Mouse (Mus musculus) stomach, postnatal 0 days (tissue): Measurements from ENCODE around the gene Rrbp1. TPM values are rescaled to one million over a fixed set of nuclear protein-coding genes. Genes with fewer than 3 reads are reported as not detected.
A peak's percentile ranks its signal among the peaks of the same experiment; 100 is the strongest.

Source experiments
- ATAC-seq: fragments of 200-750 bp; cut with Nextera tagmentation; 2 replicates; pipeline ENCODE4 v1.8.0; 2017; ENCODE audit not compliant: low FRiP score, low TSS enrichment
- DNase-seq: peaks from one replicate; pipeline ENCODE4 v3.0.0-alpha.2; 2016; ENCODE audit warnings: low spot score
- H3K27ac ChIP-seq: fragments of 300-500 bp; sonication (generic); replicated peaks from 2 replicates; pipeline ENCODE4 v1.5.1; 2014; ENCODE audit warnings: mild to moderate bottlenecking, control low read depth
- H3K27me3 ChIP-seq: fragments of 300-500 bp; sonication (generic); 2 replicates; pipeline ENCODE4 v1.6.1; 2014; ENCODE audit warnings: low read length; ENCODE audit not compliant: control insufficient read depth, insufficient read depth
- H3K36me3 ChIP-seq: fragments of 300-500 bp; sonication (generic); 2 replicates; pipeline ENCODE4 v1.6.1; 2014; ENCODE audit warnings: low read length, mixed read lengths; ENCODE audit not compliant: control insufficient read depth, insufficient read depth
- H3K4me1 ChIP-seq: fragments of 300-500 bp; sonication (generic); replicated peaks from 2 replicates; pipeline ENCODE4 v1.6.1; 2014; ENCODE audit warnings: antibody characterized with exemption; ENCODE audit not compliant: control insufficient read depth, insufficient read depth
- H3K4me2 ChIP-seq: fragments of 300-500 bp; sonication (generic); replicated peaks from 2 replicates; pipeline ENCODE4 v1.6.1; 2014; ENCODE audit warnings: low read depth, mild to moderate bottlenecking, control low read depth, moderate library complexity
- H3K4me3 ChIP-seq: fragments of 300-500 bp; sonication (generic); 2 replicates; pipeline ENCODE4 v1.5.1; 2014; ENCODE audit warnings: low read depth, low read length, control low read depth
- H3K9ac ChIP-seq: fragments of 300-500 bp; sonication (generic); 2 replicates; pipeline ENCODE4 v1.6.1; 2014; ENCODE audit warnings: mild to moderate bottlenecking, low read length, control low read depth, mixed read lengths
- H3K9me3 ChIP-seq: fragments of 300-500 bp; sonication (generic); 2 replicates; pipeline ENCODE4 v1.6.1; 2016; ENCODE audit warnings: low read length; ENCODE audit not compliant: control insufficient read depth
- CTCF ChIP-seq: IDR thresholded peaks from 2 replicates; pipeline ENCODE4 v1.5.1; 2016; ENCODE audit warnings: antibody characterized with exemption, low read depth, mild to moderate bottlenecking, moderate library complexity
- EP300 ChIP-seq: optimal IDR thresholded peaks from 2 replicates; pipeline ENCODE3; 2016; ENCODE audit warnings: antibody characterized with exemption
- WGBS: fragments of 180-500 bp; shearing (Covaris S2); extraction: QIAGEN DNeasy Blood & Tissue Kit; methylation state at CpG from one replicate; pipeline ENCODE4 v1.1.7; 2014; 5-methylcytosine and 5-hydroxymethylcytosine counted together
- polyA plus RNA-seq: library from polyadenylated mRNA; unstranded; fragments of >200 nt; fragmentation: Nextera tagmentation; extraction: Ambion mirVana; gene quantifications from 2 replicates; pipeline ENCODE4 v1.2.1, GENCODE M21; 2015

The Rrbp1 gene
- polyA plus RNA-seq, 1 experiment from 2014 or later = 69.0 TPM

DNA sequence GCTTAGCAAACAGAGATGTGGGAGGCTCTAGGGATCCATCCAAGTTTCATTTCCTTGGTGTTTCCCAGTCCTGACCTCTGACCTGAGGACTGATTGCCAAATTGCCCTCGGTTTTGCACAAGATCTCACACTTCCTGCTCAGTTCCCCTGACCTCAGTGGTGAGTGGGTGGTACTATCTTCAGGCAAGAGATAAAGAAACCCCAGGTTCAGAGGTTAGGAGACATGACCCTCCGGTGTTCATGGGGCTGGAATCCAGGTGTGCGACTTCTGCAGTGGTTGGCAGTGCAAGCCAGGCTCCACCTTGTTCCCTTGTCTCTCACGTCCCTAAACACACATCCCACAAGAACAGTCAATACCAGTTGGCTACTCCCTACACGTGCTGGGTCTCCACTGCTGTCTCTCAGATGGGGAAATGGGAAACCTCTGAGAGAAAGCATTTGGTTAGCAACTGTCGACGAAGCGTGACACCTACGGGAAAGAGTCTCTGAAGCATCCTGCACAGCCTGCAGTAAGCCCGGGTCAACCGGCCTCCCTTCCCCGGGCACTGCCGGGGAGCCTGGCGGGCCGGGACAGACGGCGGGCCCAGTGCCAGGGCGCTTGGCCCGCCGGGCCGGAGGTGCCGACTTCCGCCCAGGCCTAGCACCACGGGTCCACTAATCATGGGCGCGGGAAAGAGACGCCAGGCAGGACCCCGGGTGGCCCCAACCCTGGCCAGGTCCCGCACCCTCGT is 1.3 kb downstream of the Rrbp1 start:
- Histone ChIP-seq H3K36me3 (no peaks in the 10 kb centered on the region), H3K9ac (peak overlapping the region; percentile 99), H3K4me3 (peak overlapping the region; percentile 95), H3K9me3 (no peaks in the 10 kb centered on the region), H3K4me1 (peaks cover 7% of the 10 kb centered on the region; the same call in 1 of the 2 replicates), H3K27me3 (no peaks in the 10 kb centered on the region), H3K27ac (peak overlapping the region; percentile 99), H3K4me2 (peak overlapping the region; percentile 82)
- ATAC-seq (peak; percentile 58), DNase-seq (no peak)
- 1% methylated on average over 29 of the region's 30 CpGs for WGBS
- TF ChIP-seq CTCF (no peak), EP300 (no peak)

DNA sequence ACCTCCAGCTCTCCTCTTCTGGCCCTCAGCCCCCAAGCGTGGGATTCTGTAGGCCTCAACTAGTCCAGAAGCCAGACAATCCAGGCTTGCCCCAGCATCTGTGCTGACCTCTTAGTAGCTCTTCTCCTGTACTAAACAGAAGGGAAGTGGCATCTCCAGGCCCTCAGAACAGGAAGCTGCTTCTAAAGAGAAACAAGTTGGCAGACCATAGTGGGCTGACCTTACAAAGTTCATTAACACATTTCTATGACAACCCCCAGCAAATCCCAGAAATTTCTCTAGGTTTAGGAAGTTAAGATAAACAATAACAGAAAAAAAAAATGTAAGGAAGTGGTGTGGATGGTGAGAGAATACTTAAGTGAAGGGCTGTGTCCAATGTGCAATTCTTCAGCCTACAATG is 2.0 kb downstream of the Rrbp1 start:
- H3K27ac ChIP-seq = peak overlapping the region; percentile 19; the same call in 1 of the 2 replicates
- TF ChIP-seq CTCF (no peak), EP300 (no peak)
- no peaks in the 10 kb centered on the region for H3K36me3 ChIP-seq
- peaks cover 7% of the 10 kb centered on the region; the same call in 1 of the 2 replicates for H3K4me1 ChIP-seq
- no peaks in the 10 kb centered on the region for H3K27me3 ChIP-seq
- peak overlapping the region; percentile 82 for H3K4me2 ChIP-seq
- H3K9ac ChIP-seq = no peak overlapping the region
- no peaks in the 10 kb centered on the region for H3K9me3 ChIP-seq
- DNase-seq (no peak), ATAC-seq (no peak)
- WGBS = 53% methylated on average over 1 of the region's 1 CpGs
- H3K4me3 ChIP-seq = peak overlapping the region; percentile 95

GRCm38 (mm10) chr2:144007211-144007610 is 3.9 kb downstream of the Rrbp1 start:
- TF ChIP-seq EP300 = no peak
- no peak for TF ChIP-seq CTCF
- Histone ChIP-seq H3K36me3 (no peaks in the 10 kb centered on the region), H3K9ac (no peak overlapping the region), H3K4me1 (peaks cover 13% of the 10 kb centered on the region; the same call in 1 of the 2 replicates), H3K27me3 (no peaks in the 10 kb centered on the region), H3K27ac (0 out of 2 replicates have a peak overlapping the region, but pooled peaks have one; percentile 14), H3K4me3 (no peak overlapping the region), H3K4me2 (no peak overlapping the region; the same call in 1 of the 2 replicates), H3K9me3 (no peaks in the 10 kb centered on the region)
- 62% methylated on average over 4 of the region's 4 CpGs for WGBS
- no peak for DNase-seq
- no peak for ATAC-seq

DNA sequence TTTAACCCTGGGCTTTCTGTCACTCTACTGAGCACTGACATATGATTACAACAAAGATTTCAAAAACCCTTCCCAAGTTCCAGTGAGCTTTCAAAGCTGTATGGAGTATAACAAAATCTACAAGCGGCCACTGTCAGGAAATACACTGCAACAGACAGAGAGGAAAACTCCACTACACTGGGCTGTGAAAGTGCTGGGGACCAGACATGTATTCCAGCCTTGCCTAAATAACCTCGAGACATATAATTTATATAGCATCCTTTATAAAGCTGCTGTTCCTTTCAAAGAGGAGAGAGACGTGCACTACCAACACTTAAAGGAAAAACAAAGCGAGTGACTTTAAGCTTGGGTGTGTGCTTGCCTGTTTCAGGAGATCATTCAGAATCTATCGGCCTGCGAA is 4.4 kb downstream of the Rrbp1 start:
- no peak for ATAC-seq
- 45% methylated on average over 6 of the region's 6 CpGs for WGBS
- H3K4me2 ChIP-seq = no peak overlapping the region; the same call in 1 of the 2 replicates
- TF ChIP-seq EP300 (no peak), CTCF (no peak)
- DNase-seq = no peak
- H3K4me1 ChIP-seq = peaks cover 13% of the 10 kb centered on the region; the same call in 1 of the 2 replicates
- no peak overlapping the region for H3K27ac ChIP-seq
- H3K4me3 ChIP-seq = no peak overlapping the region
- H3K36me3 ChIP-seq = no peaks in the 10 kb centered on the region
- no peak overlapping the region for H3K9ac ChIP-seq
- no peaks in the 10 kb centered on the region for H3K27me3 ChIP-seq
- no peaks in the 10 kb centered on the region for H3K9me3 ChIP-seq

DNA sequence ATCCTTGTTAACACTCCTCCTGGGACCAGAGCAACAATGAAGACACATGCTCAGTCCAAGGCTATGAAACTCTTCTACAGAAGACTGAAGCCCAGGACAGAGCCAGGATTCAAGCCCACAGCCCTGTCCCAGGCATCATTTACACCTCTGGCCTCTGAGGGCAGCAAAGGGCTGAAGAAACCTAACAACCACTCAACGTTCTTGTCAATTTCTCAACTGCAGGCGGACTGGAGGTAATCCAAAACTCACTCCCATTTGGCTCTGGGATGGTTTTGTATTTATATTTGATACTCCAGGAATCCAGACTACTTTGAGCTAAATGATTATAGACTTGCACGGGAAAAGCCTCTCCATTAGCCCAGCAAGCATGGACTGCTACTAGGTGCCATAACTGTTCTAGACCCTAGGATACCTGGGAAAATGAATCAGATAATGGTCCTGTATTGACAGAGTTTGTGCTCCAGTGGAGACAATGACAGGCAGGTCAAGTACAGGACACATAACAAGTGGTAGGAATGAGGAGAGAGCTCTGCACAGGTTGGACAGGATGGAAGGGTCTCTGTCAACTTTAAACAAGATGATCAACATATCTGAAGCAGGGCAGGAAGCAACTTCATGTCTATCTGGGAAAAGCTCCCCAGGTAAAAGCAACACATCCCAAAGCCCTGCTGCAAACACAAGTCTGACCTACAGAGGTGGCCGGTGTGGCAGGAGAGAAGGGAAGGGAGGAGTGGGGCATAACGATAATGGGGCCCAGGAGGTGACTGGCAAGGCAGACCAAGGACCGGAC is 5.7 kb downstream of the Rrbp1 start:
- no peak overlapping the region; the same call in 1 of the 2 replicates for H3K27ac ChIP-seq
- H3K9me3 ChIP-seq = no peaks in the 10 kb centered on the region
- H3K27me3 ChIP-seq = no peaks in the 10 kb centered on the region
- peaks cover 13% of the 10 kb centered on the region; the same call in 1 of the 2 replicates for H3K4me1 ChIP-seq
- TF ChIP-seq EP300 (no peak), CTCF (peak; percentile 52)
- H3K36me3 ChIP-seq = no peaks in the 10 kb centered on the region
- H3K4me3 ChIP-seq = no peak overlapping the region
- 37% methylated on average over 6 of the region's 6 CpGs for WGBS
- ATAC-seq (no peak), DNase-seq (peak; percentile 33)
- no peak overlapping the region for H3K9ac ChIP-seq
- 0 out of 2 replicates have a peak overlapping the region, but pooled peaks have one; percentile 5 for H3K4me2 ChIP-seq

GRCm38 (mm10) chr2:144003544-144003943 is 7.5 kb downstream of the Rrbp1 start:
- DNase-seq = no peak
- no peaks in the 10 kb centered on the region for H3K9me3 ChIP-seq
- no peak overlapping the region for H3K9ac ChIP-seq
- ATAC-seq = no peak
- no peaks in the 10 kb centered on the region for H3K36me3 ChIP-seq
- peaks cover 13% of the 10 kb centered on the region; the same call in 1 of the 2 replicates for H3K4me1 ChIP-seq
- H3K4me3 ChIP-seq = no peak overlapping the region
- TF ChIP-seq EP300 (no peak), CTCF (no peak)
- H3K4me2 ChIP-seq = no peak overlapping the region
- H3K27ac ChIP-seq = no peak overlapping the region
- 21% methylated on average over 2 of the region's 2 CpGs for WGBS
- no peaks in the 10 kb centered on the region for H3K27me3 ChIP-seq
